Mouse (Mus musculus) cerebellum, adult 11-12 months (tissue): ENCODE measurements around the gene Gm29106.
"Not testable (repeated sequence)": the region's sequence is repeated elsewhere in the genome, so short reads cannot be mapped to it uniquely, and the experiment has no call there.

Source experiments
- DNase-seq: peaks from one replicate; pipeline ENCODE4 v3.0.0; 2022

The Gm29106 gene

GRCm38 (mm10) chr1:118176242-118176641, at the start of gene Gm29106:
Gene Gm29106, plus strand, starts transcription at chr1:118176542.
- not testable (repeated sequence) for DNase-seq

GRCm38 (mm10) chr1:118228540-118228939, 52.2 kb downstream of the Gm29106 start:
- DNase-seq, result no peak

DNA sequence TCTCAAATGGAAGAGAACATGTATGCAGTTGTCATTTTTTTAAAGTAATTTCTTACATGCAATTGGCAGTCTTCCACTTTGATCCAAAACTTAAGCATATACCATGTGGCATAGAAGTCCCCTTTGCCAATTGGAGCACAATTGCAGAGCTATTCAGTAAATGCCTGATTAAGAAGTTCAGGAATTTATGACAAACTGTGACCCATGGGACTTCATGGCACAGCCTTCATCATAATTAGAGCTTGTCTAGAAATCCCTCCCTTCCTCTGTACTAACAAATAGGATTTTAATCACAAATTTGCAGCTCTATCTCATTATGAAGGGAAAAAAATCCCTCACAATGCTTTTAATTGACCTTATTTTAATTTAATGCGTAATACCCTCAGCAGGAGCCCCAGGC, 59.7 kb downstream of the Gm29106 start:
- DNase-seq, result no peak
